Mouse (Mus musculus) embryonic facial prominence, embryonic 15.5 days (tissue): ENCODE data around the gene Kdelr3. TPM values are rescaled to one million over a fixed set of nuclear protein-coding genes. Genes with fewer than 3 reads are reported as not detected.
A peak's percentile ranks its signal among the peaks of the same experiment; 100 is the strongest.

ENCODE experiments used
- ATAC-seq: fragments of 200-750 bp; cut with Nextera tagmentation; 2 replicates; pipeline ENCODE4 v1.8.0; 2017; ENCODE audit warnings: low read depth, moderate TSS enrichment; ENCODE audit not compliant: insufficient number of reproducible peaks, low FRiP score, low TSS enrichment
- H3K27ac ChIP-seq: fragments of 300-500 bp; sonication (generic); replicated peaks from 2 replicates; pipeline ENCODE4 v1.5.1; 2015; ENCODE audit warnings: mild to moderate bottlenecking, inconsistent platforms
- H3K27me3 ChIP-seq: fragments of 300-500 bp; sonication (generic); 2 replicates; pipeline ENCODE4 v1.6.1; 2015; ENCODE audit warnings: inconsistent platforms
- H3K36me3 ChIP-seq: fragments of 300-500 bp; sonication (generic); 2 replicates; pipeline ENCODE4 v1.6.1; 2015; ENCODE audit warnings: mild to moderate bottlenecking, inconsistent platforms
- H3K4me1 ChIP-seq: fragments of 300-500 bp; sonication (generic); 2 replicates; pipeline ENCODE4 v1.6.1; 2015; ENCODE audit warnings: inconsistent platforms
- H3K4me2 ChIP-seq: fragments of 300-500 bp; sonication (generic); replicated peaks from 2 replicates; pipeline ENCODE4 v1.6.1; 2015; ENCODE audit warnings: mild to moderate bottlenecking, inconsistent platforms
- H3K4me3 ChIP-seq: fragments of 300-500 bp; sonication (generic); replicated peaks from 2 replicates; pipeline ENCODE4 v1.5.1; 2015; ENCODE audit warnings: mild to moderate bottlenecking, inconsistent platforms
- H3K9ac ChIP-seq: fragments of 300-500 bp; sonication (generic); 2 replicates; pipeline ENCODE4 v1.6.1; 2015; ENCODE audit warnings: inconsistent platforms
- H3K9me3 ChIP-seq: fragments of 300-500 bp; sonication (generic); replicated peaks from 2 replicates; pipeline ENCODE4 v1.6.1; 2016; ENCODE audit warnings: inconsistent platforms
- WGBS: fragments of 180-500 bp; shearing (Covaris S2); methylation state at CpG from one replicate; pipeline ENCODE4 v1.1.7; 2015; 5-methylcytosine and 5-hydroxymethylcytosine counted together
- polyA plus RNA-seq: library from polyadenylated mRNA; unstranded; fragments of >200 nt; fragmentation: Nextera tagmentation; extraction: Ambion mirVana; gene quantifications from 2 replicates; pipeline ENCODE4 v1.2.1, GENCODE M21; 2015

Gene Kdelr3
- 168 and 178 TPM in 2 replicates for polyA plus RNA-seq

- peak within 1 kb of the TSS; percentile 62 for H3K4me3 ChIP-seq
- H3K27me3 ChIP-seq, result peaks cover 25% of the 10 kb centered on the region
- H3K9me3 ChIP-seq, result no peaks in the 10 kb centered on the region
- H3K36me3 ChIP-seq, result no peaks in the 10 kb centered on the region
- H3K4me1 ChIP-seq, result peaks cover 54% of the 10 kb centered on the region
- peak; percentile 86 for ATAC-seq
- under 1% methylated on average over 71 of the region's 71 CpGs for WGBS
- H3K4me2 ChIP-seq, result peak within 1 kb of the TSS; percentile 66
- peak within 1 kb of the TSS; percentile 58 for H3K9ac ChIP-seq
- peak within 1 kb of the TSS; percentile 79 for H3K27ac ChIP-seq
Observed at GRCm38 (mm10) chr15:79516171-79517096, at the start of gene Kdelr3. Gene Kdelr3 (plus strand): TSS chr15:79516411.

GRCm38 (mm10) chr15:79466601-79467286, 49.5 kb upstream of the Kdelr3 start:
- peaks cover 13% of the 10 kb centered on the region for H3K27me3 ChIP-seq
- WGBS, result 3% methylated on average over 18 of the region's 18 CpGs
- no peak overlapping the region for H3K27ac ChIP-seq
- no peaks in the 10 kb centered on the region for H3K36me3 ChIP-seq
- no peak overlapping the region for H3K4me3 ChIP-seq
- no peak overlapping the region for H3K4me2 ChIP-seq
- ATAC-seq, result peak; percentile 84
- peaks cover 11% of the 10 kb centered on the region; the same call in 1 of the 2 replicates for H3K4me1 ChIP-seq
- H3K9ac ChIP-seq, result no peak overlapping the region
- no peaks in the 10 kb centered on the region for H3K9me3 ChIP-seq

GRCm38 (mm10) chr15:79469577-79469976, 46.6 kb upstream of the Kdelr3 start:
- no peak overlapping the region for H3K27ac ChIP-seq
- no peak for ATAC-seq
- peaks cover 12% of the 10 kb centered on the region; the same call in 1 of the 2 replicates for H3K4me1 ChIP-seq
- 0 out of 2 replicates have a peak, but pooled peaks cover 3% of the 10 kb centered on the region for H3K9me3 ChIP-seq
- no peaks in the 10 kb centered on the region for H3K27me3 ChIP-seq
- no peak overlapping the region for H3K9ac ChIP-seq
- H3K4me3 ChIP-seq, result no peak overlapping the region
- H3K36me3 ChIP-seq, result no peaks in the 10 kb centered on the region
- WGBS, result 66% methylated on average over 5 of the region's 5 CpGs
- no peak overlapping the region for H3K4me2 ChIP-seq

GRCm38 (mm10) chr15:79470583-79470982, 45.6 kb upstream of the Kdelr3 start:
- H3K27ac ChIP-seq, result no peak overlapping the region
- WGBS, result 19% methylated on average over 17 of the region's 17 CpGs
- ATAC-seq, result no peak
- H3K9ac ChIP-seq, result no peak overlapping the region
- H3K27me3 ChIP-seq, result no peaks in the 10 kb centered on the region
- peaks cover 12% of the 10 kb centered on the region; the same call in 1 of the 2 replicates for H3K4me1 ChIP-seq
- H3K4me2 ChIP-seq, result peak overlapping the region; percentile 34
- H3K4me3 ChIP-seq, result peak overlapping the region; percentile 14
- no peaks in the 10 kb centered on the region for H3K36me3 ChIP-seq
- 0 out of 2 replicates have a peak, but pooled peaks cover 3% of the 10 kb centered on the region for H3K9me3 ChIP-seq

- WGBS, result 39% methylated on average over 10 of the region's 10 CpGs
- Histone ChIP-seq H3K9me3 (0 out of 2 replicates have a peak, but pooled peaks cover 3% of the 10 kb centered on the region), H3K27me3 (no peaks in the 10 kb centered on the region), H3K4me2 (peak overlapping the region; percentile 34), H3K9ac (no peak overlapping the region), H3K27ac (no peak overlapping the region; the same call in 1 of the 2 replicates), H3K36me3 (no peaks in the 10 kb centered on the region), H3K4me3 (peak overlapping the region; percentile 14; the same call in 1 of the 2 replicates), H3K4me1 (peaks cover 12% of the 10 kb centered on the region; the same call in 1 of the 2 replicates)
- ATAC-seq, result no peak
Observed at GRCm38 (mm10) chr15:79471095-79471494, 45.1 kb upstream of the Kdelr3 start.

- no peak overlapping the region for H3K27ac ChIP-seq
- H3K4me2 ChIP-seq, result no peak overlapping the region
- 82% methylated on average over 5 of the region's 5 CpGs for WGBS
- peaks cover 12% of the 10 kb centered on the region; the same call in 1 of the 2 replicates for H3K4me1 ChIP-seq
- no peaks in the 10 kb centered on the region for H3K36me3 ChIP-seq
- ATAC-seq, result no peak
- no peak overlapping the region for H3K4me3 ChIP-seq
- 0 out of 2 replicates have a peak, but pooled peaks cover 3% of the 10 kb centered on the region for H3K9me3 ChIP-seq
- no peaks in the 10 kb centered on the region for H3K27me3 ChIP-seq
- H3K9ac ChIP-seq, result no peak overlapping the region
Observed at GRCm38 (mm10) chr15:79473042-79473441, 43.2 kb upstream of the Kdelr3 start.

- Histone ChIP-seq H3K4me2 (no peak overlapping the region), H3K27me3 (0 out of 2 replicates have a peak, but pooled peaks cover 2% of the 10 kb centered on the region), H3K27ac (no peak overlapping the region), H3K36me3 (no peaks in the 10 kb centered on the region), H3K4me3 (no peak overlapping the region), H3K4me1 (peaks cover 12% of the 10 kb centered on the region; the same call in 1 of the 2 replicates), H3K9me3 (0 out of 2 replicates have a peak, but pooled peaks cover 3% of the 10 kb centered on the region), H3K9ac (no peak overlapping the region)
- 49% methylated on average over 12 of the region's 12 CpGs for WGBS
- no peak for ATAC-seq
Observed at GRCm38 (mm10) chr15:79473638-79474355, 42.4 kb upstream of the Kdelr3 start.

- no peaks in the 10 kb centered on the region for H3K36me3 ChIP-seq
- no peak overlapping the region for H3K27ac ChIP-seq
- H3K4me1 ChIP-seq, result no peaks in the 10 kb centered on the region
- 52% methylated on average over 6 of the region's 6 CpGs for WGBS
- H3K9ac ChIP-seq, result no peak overlapping the region
- H3K9me3 ChIP-seq, result 0 out of 2 replicates have a peak, but pooled peaks cover 3% of the 10 kb centered on the region
- no peak for ATAC-seq
- no peak overlapping the region for H3K4me2 ChIP-seq
- H3K27me3 ChIP-seq, result peaks cover 19% of the 10 kb centered on the region; the same call in 1 of the 2 replicates
- no peak overlapping the region for H3K4me3 ChIP-seq
Observed at GRCm38 (mm10) chr15:79477227-79477626, 39.0 kb upstream of the Kdelr3 start.

- H3K4me3 ChIP-seq, result no peak overlapping the region
- peaks cover 19% of the 10 kb centered on the region; the same call in 1 of the 2 replicates for H3K27me3 ChIP-seq
- H3K9me3 ChIP-seq, result no peaks in the 10 kb centered on the region
- no peak overlapping the region for H3K4me2 ChIP-seq
- ATAC-seq, result no peak
- 6% methylated on average over 15 of the region's 15 CpGs for WGBS
- H3K27ac ChIP-seq, result no peak overlapping the region
- no peaks in the 10 kb centered on the region for H3K4me1 ChIP-seq
- H3K36me3 ChIP-seq, result no peaks in the 10 kb centered on the region
- H3K9ac ChIP-seq, result no peak overlapping the region
Observed at GRCm38 (mm10) chr15:79481181-79481688, 35.0 kb upstream of the Kdelr3 start.

GRCm38 (mm10) chr15:79489463-79489862, 26.7 kb upstream of the Kdelr3 start:
- 73% methylated on average over 11 of the region's 11 CpGs for WGBS
- ATAC-seq, result no peak

More at GRCm38 (mm10) chr15:79489463-79489862, 26.7 kb upstream of the Kdelr3 start:
- Histone ChIP-seq H3K4me3 (no peak overlapping the region), H3K4me1 (no peaks in the 10 kb centered on the region), H3K27ac (no peak overlapping the region), H3K27me3 (peaks cover 15% of the 10 kb centered on the region), H3K4me2 (no peak overlapping the region), H3K9ac (no peak overlapping the region), H3K9me3 (no peaks in the 10 kb centered on the region), H3K36me3 (no peaks in the 10 kb centered on the region)
